Mouse (Mus musculus) kidney, adult 18-20 months (tissue): ENCODE measurements around the gene Bicra.
A peak's percentile ranks its signal among the peaks of the same experiment; 100 is the strongest.

Source experiments
- DNase-seq: peaks from one replicate; pipeline ENCODE4 v3.0.0; 2021

Gene Bicra

DNA sequence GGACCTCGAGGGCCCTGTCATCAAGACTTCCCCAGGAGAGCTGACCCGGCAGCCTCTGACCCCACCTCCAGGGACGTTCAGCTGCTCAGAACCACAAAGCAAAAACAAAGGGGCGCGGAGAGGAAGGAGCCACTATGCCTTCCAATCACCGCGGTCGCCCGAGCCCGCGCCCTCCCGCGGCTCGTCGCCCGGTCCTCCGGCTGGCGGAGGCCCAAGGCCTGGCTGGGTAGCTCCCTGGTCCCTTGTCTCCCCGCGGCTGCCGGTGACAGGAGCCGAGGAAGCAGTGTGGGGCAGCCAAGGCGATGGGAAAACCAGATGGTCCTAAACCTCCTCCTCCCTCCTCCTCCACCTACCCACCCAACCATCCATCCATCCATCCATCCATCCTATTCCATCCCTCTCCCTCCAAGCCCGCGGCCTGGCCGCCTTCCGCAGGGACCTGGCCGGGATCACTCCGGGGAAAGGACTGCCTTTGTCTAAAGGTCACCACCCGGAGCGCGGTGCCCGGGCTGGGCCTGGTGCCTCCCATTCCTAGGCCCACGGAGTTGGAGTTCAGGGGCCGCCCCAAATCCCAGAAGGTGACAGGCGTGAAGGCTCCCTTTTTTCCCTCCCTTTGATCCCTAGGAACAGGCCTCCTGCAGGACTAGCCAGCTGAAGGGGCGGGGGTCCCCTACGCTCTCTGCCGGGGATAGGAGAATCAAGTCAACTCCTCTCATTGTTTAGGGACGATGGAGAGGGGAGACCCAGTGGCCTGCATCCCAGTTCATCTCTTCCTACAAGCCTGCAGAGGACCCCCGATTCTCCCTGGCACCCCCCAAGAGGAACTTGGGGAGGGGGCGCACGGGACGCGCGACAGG is 1.0 kb downstream of the Bicra start:
- peak; percentile 83 for DNase-seq

GRCm38 (mm10) chr7:16046101-16046480 is 1.6 kb downstream of the Bicra start:
- no peak for DNase-seq

DNA sequence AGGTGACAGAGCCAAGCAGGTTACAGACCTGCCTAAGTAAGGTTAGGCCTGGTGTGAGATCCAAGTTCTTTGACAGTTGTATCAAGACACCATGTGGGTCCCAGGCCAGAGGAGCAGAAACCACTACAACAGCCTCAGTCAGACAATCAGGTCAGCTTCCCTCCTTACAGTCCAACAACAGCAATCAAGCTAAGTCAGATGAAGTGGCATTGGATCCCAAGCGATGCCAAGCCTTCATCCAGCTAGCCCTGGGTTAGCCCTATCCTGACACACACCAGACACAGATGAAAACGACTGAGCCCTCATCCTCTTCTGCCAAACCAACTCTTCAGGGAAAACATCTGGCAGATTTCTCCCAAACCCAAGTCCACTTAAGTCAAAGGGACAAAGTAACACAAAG is 2.2 kb downstream of the Bicra start:
- DNase-seq = no peak

GRCm38 (mm10) chr7:16044531-16044930 is 3.2 kb downstream of the Bicra start:
- no peak for DNase-seq

DNA sequence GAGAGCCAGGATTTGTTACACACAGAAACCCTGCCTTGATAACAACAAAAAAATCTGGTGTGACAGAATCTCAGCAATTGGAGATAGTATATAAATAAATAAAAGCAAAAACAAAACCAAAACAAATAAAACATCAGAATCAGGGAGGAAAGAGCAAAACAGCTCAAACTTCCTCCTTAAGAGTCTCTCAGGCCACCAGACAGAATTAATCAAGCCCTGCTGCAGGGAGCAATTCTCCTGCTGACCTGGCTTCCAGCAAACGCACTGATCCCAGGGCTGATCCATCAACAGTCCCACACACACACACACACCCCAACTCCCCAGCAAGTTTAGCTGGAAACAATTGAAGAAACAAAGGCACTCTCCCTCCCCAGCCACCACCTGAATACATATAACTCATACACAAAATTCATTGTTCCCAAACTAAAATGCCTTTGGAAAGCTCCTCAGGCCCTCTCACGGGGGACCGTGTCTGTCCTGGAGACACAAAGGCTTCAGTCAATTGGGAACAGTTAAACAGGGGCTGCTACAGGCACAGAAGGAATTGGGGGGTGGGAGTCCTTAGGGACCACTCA is 3.8 kb downstream of the Bicra start:
- no peak for DNase-seq

- DNase-seq = no peak
These were observed 4.6 kb downstream of the Bicra start for GRCm38 (mm10) chr7:16042850-16043775.

DNA sequence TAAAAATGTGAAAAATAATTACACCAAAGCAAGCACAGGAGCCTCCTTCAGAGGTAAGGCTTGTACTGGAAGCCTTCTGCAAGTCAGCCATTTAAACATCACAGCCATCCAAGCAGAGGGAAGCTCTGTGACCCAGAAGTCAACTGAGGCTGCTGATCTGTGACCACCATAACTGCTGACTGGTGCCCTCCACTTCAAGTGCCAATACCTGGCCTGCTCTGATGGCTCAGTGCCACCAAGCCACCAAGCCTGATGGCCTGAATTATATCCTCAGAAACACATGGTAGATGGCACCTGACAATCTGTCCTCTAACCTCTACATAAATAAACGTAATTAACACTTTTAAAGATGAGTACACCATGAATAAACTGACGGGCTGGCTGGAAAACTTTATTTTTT is 6.5 kb downstream of the Bicra start:
- DNase-seq = no peak

DNA sequence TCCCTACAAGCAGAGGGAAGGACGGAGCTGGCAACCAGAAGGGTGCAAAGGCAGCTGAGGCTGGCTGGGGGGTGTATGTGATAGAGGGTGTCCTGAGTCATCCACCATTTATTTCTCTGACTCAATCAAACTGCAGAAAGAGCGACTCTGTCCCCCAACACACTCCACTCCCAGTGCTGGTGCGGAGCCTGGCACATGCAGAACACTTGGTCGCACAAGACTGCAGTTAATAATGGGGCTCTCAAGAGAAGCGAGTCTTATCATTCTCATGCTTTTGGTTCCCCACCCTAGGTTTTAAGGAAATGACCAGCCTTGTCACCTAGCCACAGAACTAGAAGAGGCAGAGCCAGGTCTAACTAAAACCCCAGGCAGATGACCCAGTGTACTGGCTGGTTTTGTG is 8.4 kb downstream of the Bicra start:
- no peak for DNase-seq

GRCm38 (mm10) chr7:16036972-16037371 is 10.7 kb downstream of the Bicra start:
- no peak for DNase-seq

DNA sequence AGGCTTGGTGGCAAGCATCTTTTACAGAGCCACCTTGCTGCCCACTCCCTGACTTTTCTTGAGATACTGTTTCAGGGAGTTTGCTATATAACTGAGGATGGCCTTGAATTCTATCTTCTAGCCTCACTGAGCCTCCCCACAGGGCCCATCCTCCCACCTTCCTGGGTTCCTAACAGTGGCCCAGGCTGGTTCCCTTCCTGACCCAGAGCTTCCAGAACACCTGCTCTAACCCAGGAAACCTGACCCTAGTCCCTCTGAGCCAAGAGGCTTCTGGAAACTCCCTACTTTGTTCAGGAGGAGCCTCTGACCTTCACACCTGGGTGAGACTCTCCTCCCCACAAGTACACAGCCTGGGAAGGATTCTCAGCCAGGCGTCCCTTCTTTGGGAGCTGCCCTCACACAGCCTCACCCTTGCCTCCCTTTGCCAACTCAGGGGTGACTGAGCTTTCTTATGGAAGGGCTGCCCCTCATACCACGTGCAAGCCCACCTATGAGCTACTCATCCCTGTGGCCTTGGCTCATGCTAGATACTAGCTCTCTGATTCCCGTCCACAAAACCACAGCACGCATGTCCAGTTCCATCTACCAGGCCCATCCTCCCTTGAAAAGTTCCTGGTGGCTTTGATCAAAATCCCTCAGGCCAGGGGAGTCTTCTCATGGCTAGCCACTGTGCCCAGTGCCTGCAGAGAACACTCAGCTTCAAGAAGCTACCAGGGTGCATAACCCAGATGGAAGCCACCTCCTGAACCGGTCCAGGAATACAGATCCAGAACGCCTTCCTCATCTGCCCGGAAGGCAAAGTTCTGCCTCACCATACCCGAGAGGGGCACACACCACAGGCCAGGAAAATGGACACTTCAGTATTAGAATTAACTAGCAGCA is 13.9 kb downstream of the Bicra start:
- DNase-seq = no peak

- no peak for DNase-seq
These were observed 14.7 kb downstream of the Bicra start for GRCm38 (mm10) chr7:16033059-16033458.

- DNase-seq = no peak
These were observed 16.6 kb downstream of the Bicra start for GRCm38 (mm10) chr7:16031072-16031471.

GRCm38 (mm10) chr7:16028102-16028927 is 19.4 kb downstream of the Bicra start:
- DNase-seq = peak; percentile 54

- DNase-seq = no peak
These were observed 23.0 kb downstream of the Bicra start for GRCm38 (mm10) chr7:16024603-16025222.

- no peak for DNase-seq
These were observed 28.2 kb downstream of the Bicra start for GRCm38 (mm10) chr7:16019256-16020094.

DNA sequence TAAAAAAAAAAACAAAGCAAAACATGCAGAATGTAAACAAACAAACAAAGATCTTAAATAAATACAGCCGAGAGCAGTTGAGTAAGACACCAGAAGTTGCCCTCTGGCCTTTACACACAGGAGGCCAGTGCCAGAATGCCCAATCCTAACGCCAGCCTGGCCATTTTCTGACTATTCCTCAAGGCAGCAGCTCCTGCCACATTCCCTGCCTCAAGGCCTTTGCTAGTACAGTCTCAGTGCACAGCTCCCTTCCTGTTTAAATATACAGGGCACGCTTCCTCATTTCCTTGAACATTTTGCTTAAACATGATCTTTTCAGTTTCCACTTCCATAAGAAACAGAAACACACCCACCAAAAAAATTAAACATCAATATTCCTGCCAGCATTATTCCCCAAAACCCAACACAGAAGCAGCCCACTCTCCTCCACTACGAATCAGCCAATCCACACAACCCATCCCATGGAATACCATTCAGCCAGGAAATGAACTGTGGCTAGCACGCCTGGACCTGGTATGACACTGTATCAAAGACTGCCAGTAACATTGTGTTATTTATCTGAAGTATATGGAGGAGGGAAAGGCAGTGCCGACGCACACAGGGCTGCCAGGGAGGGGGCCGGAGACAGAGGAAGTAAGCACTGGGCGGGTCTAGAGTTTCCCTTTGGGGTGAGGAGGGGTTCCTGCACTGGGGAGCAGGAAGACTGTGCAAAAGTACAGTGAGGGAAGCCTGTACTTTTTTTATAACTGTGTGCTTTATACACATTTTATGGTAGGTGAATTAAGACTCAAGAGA is 29.5 kb downstream of the Bicra start:
- DNase-seq = peak; percentile 26

DNA sequence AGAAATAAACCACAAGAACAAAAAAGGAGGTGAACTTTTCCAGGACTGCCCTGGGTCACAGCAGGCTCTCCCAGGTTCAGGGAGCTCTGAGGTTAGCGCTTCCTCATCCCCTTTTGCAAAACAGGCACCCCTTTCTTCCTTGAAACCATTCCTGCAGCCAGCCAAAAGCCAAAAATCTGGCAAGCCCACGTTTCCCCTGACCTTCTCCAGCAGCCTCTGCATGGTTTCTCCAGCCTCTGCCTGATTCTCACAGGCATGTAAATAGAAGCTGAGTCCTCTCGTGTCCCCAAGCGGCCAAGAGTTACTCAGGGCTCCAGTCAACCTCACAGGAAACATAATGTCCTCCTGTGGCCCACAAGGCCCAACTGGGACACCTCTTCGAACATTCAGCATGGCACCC is 32.3 kb downstream of the Bicra start:
- no peak for DNase-seq

GRCm38 (mm10) chr7:16014521-16015175 is 33.1 kb downstream of the Bicra start:
- peak; percentile 64 for DNase-seq
